Mouse (Mus musculus) midbrain, postnatal 0 days (tissue): Measurements from ENCODE around the gene Rai1. TPM values are rescaled to one million over a fixed set of nuclear protein-coding genes. Genes with fewer than 3 reads are reported as not detected.

Experiments used
- ATAC-seq: fragments of 200-750 bp; cut with Nextera tagmentation; 2 replicates; pipeline ENCODE4 v1.8.0; 2017; ENCODE audit warnings: moderate number of reproducible peaks, mild to moderate bottlenecking, moderate TSS enrichment, moderate library complexity; ENCODE audit not compliant: low FRiP score
- DNase-seq: peaks from one replicate; pipeline ENCODE4 v3.0.0-alpha.2; 2015; ENCODE audit warnings: low spot score
- H3K27ac ChIP-seq: fragments of 300-500 bp; sonication (generic); 2 replicates; pipeline ENCODE4 v1.5.1; 2014; ENCODE audit warnings: low read depth, mild to moderate bottlenecking, low read length, mixed read lengths
- H3K27me3 ChIP-seq: fragments of 300-500 bp; sonication (generic); 2 replicates; pipeline ENCODE4 v1.6.1; 2014; ENCODE audit warnings: low read length, control low read depth, mixed read lengths; ENCODE audit not compliant: insufficient read depth
- H3K36me3 ChIP-seq: fragments of 300-500 bp; sonication (generic); 2 replicates; pipeline ENCODE4 v1.6.1; 2014; ENCODE audit warnings: low read length, control low read depth, mixed read lengths; ENCODE audit not compliant: insufficient read depth
- H3K4me1 ChIP-seq: fragments of 300-500 bp; sonication (generic); 2 replicates; pipeline ENCODE4 v1.6.1; 2014; ENCODE audit warnings: mild to moderate bottlenecking, control low read depth, antibody characterized with exemption, low read length, mixed read lengths; ENCODE audit not compliant: insufficient read depth
- H3K4me2 ChIP-seq: fragments of 300-500 bp; sonication (generic); 2 replicates; pipeline ENCODE4 v1.6.1; 2014; ENCODE audit warnings: low read depth, mild to moderate bottlenecking, low read length, mixed read lengths; ENCODE audit not compliant: poor library complexity, severe bottlenecking
- H3K4me3 ChIP-seq: fragments of 300-500 bp; sonication (generic); 2 replicates; pipeline ENCODE4 v1.5.1; 2014; ENCODE audit warnings: low read depth, mild to moderate bottlenecking, low read length, moderate library complexity
- H3K9ac ChIP-seq: fragments of 300-500 bp; sonication (generic); replicated peaks from 2 replicates; pipeline ENCODE4 v1.6.1; 2014; ENCODE audit warnings: mild to moderate bottlenecking, low read length, moderate library complexity, mixed read lengths; ENCODE audit not compliant: poor library complexity, severe bottlenecking
- H3K9me3 ChIP-seq: fragments of 300-500 bp; sonication (generic); 2 replicates; pipeline ENCODE4 v1.6.1; 2016; ENCODE audit warnings: low read length, control low read depth
- CTCF ChIP-seq: IDR thresholded peaks from 2 replicates; pipeline ENCODE4 v1.5.1; 2016; ENCODE audit warnings: antibody characterized with exemption, mild to moderate bottlenecking
- WGBS: fragments of 180-500 bp; shearing (Covaris S2); extraction: QIAGEN DNeasy Blood & Tissue Kit; methylation state at CpG from one replicate; pipeline ENCODE4 v1.1.7; 2014; 5-methylcytosine and 5-hydroxymethylcytosine counted together
- polyA plus RNA-seq: library from polyadenylated mRNA; unstranded; fragments of >200 nt; fragmentation: Nextera tagmentation; extraction: Ambion mirVana; gene quantifications from 2 replicates; pipeline ENCODE4 v1.2.1, GENCODE M21; 2015
- total RNA-seq: library from RNA; depleted of rRNA; stranded (reverse); fragments of >200 nt; gene quantifications from 2 replicates; pipeline ENCODE4 v1.2.3, GENCODE M21; 2014

Rai1 gene
- total and polyA plus RNA-seq, 2 experiments from 2014 or later: 22.0 to 66.8 TPM

GRCm38 (mm10) chr11:60099555-60100186, 5.1 kb upstream of the Rai1 start:
- DNase-seq (no peak), ATAC-seq (no peak)
- no peak overlapping the region for H3K4me2 ChIP-seq
- H3K27me3 ChIP-seq: no peaks in the 10 kb centered on the region
- no peak overlapping the region for H3K9ac ChIP-seq
- H3K27ac ChIP-seq: no peak overlapping the region
- peaks cover 5% of the 10 kb centered on the region; the same call in 1 of the 2 replicates for H3K4me1 ChIP-seq
- 79% methylated on average over 8 of the region's 8 CpGs for WGBS
- H3K9me3 ChIP-seq: no peaks in the 10 kb centered on the region
- H3K4me3 ChIP-seq: no peak overlapping the region
- no peaks in the 10 kb centered on the region for H3K36me3 ChIP-seq
- no peak for TF ChIP-seq CTCF

DNA sequence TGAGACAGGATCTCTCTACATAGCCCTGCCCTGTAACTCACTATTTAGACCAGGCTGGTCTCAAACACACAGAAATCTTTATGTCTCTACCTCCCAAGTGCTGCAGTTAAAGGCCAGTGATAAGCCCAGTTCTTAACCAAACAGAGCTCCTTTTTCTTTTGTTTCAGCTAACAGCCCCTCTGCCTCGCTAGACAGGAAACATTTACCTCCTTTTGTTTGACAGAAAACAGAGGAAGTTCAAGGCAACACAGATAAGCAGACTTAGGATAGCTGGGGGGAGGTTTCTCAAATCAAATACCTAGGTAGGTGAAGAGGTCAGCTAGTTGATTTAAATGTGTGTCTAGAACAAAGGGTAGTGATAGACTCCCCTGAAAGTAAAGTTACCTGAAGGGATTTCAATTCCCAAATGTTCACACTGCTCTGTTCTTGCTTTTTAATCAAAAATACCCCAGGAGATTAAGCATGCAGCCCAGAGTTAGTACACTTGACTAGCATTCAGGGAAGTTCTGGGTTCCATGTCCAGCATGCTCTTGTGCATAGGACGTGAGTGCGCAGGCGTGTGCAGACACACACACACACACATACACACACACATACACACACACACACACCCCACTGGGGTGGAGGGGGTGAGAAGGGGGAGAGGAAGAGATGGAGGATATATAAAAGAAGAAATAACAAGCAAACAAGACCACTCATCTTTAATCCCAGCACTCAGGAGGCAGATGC, 3.8 kb upstream of the Rai1 start:
- 82% methylated on average over 4 of the region's 4 CpGs for WGBS

GRCm38 (mm10) chr11:60101986-60102385, 2.8 kb upstream of the Rai1 start:
- 86% methylated on average over 4 of the region's 4 CpGs for WGBS
- no peak for TF ChIP-seq CTCF
- Histone ChIP-seq H3K4me3 (no peak overlapping the region), H3K9ac (no peak overlapping the region), H3K27ac (no peak overlapping the region), H3K9me3 (no peaks in the 10 kb centered on the region), H3K4me2 (no peak overlapping the region), H3K27me3 (no peaks in the 10 kb centered on the region), H3K36me3 (no peaks in the 10 kb centered on the region), H3K4me1 (peaks cover 5% of the 10 kb centered on the region; the same call in 1 of the 2 replicates)
- no peak for ATAC-seq
- DNase-seq: no peak

More for the DNA sequence above, 3.8 kb upstream of the Rai1 start:
- H3K27ac ChIP-seq: no peak overlapping the region
- H3K9me3 ChIP-seq: no peaks in the 10 kb centered on the region
- no peaks in the 10 kb centered on the region for H3K36me3 ChIP-seq
- H3K4me1 ChIP-seq: no peaks in the 10 kb centered on the region
- no peak overlapping the region for H3K4me2 ChIP-seq
- DNase-seq: no peak
- ATAC-seq: no peak
- H3K9ac ChIP-seq: no peak overlapping the region
- no peak overlapping the region for H3K4me3 ChIP-seq
- no peaks in the 10 kb centered on the region for H3K27me3 ChIP-seq
- TF ChIP-seq CTCF: no peak

GRCm38 (mm10) chr11:60102664-60103063, 2.1 kb upstream of the Rai1 start:
- DNase-seq (no peak), ATAC-seq (no peak)
- H3K9ac ChIP-seq: no peak overlapping the region
- no peaks in the 10 kb centered on the region for H3K36me3 ChIP-seq
- H3K4me2 ChIP-seq: no peak overlapping the region
- H3K4me3 ChIP-seq: no peak overlapping the region
- no peaks in the 10 kb centered on the region for H3K27me3 ChIP-seq
- 81% methylated on average over 6 of the region's 6 CpGs for WGBS
- no peak overlapping the region for H3K27ac ChIP-seq
- peaks cover 9% of the 10 kb centered on the region; the same call in 1 of the 2 replicates for H3K4me1 ChIP-seq
- no peak for TF ChIP-seq CTCF
- H3K9me3 ChIP-seq: no peaks in the 10 kb centered on the region

DNA sequence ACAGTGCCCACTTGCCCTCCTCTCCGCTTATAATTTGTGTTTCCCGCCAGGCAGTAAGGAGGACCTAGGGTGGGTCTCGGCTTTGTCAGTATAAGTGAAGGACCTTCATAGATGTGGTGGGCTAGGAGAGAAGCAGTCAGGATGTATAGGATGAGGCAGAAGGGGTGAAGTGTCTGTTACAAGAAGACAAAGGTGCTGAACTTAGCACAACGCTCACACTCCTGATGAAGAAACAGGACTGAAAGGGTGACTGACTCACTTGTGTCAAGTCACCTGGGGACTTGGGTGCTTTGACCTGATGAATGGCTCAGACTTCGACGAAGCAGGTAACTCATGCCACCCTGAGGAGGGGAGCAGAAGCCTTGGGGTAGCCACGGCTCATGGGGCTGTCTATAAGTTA, 1.2 kb upstream of the Rai1 start:
- ATAC-seq (no peak), DNase-seq (no peak)
- Histone ChIP-seq H3K9me3 (no peaks in the 10 kb centered on the region), H3K36me3 (no peaks in the 10 kb centered on the region), H3K27ac (no peak overlapping the region), H3K4me2 (no peak overlapping the region), H3K4me3 (no peak overlapping the region), H3K9ac (no peak overlapping the region), H3K27me3 (no peaks in the 10 kb centered on the region), H3K4me1 (peaks cover 16% of the 10 kb centered on the region; the same call in 1 of the 2 replicates)
- TF ChIP-seq CTCF: no peak
- 90% methylated on average over 7 of the region's 7 CpGs for WGBS
